Mouse (Mus musculus) hindbrain, postnatal 0 days (tissue): ENCODE measurements around the gene Rarg. TPM values are rescaled to one million over a fixed set of nuclear protein-coding genes. Genes with fewer than 3 reads are reported as not detected.

Experiments
- ATAC-seq: fragments of 200-750 bp; cut with Nextera tagmentation; 2 replicates; pipeline ENCODE4 v1.8.0; 2017; ENCODE audit warnings: mild to moderate bottlenecking, moderate TSS enrichment, moderate library complexity
- DNase-seq: peaks from one replicate; pipeline ENCODE4 v3.0.0-alpha.2; 2015; ENCODE audit warnings: low spot score
- H3K27ac ChIP-seq: fragments of 300-500 bp; sonication (generic); 2 replicates; pipeline ENCODE4 v1.5.1; 2014; ENCODE audit warnings: mild to moderate bottlenecking
- H3K27me3 ChIP-seq: fragments of 300-500 bp; sonication (generic); 2 replicates; pipeline ENCODE4 v1.6.1; 2014; ENCODE audit warnings: low read length, mixed read lengths; ENCODE audit not compliant: insufficient read depth
- H3K36me3 ChIP-seq: fragments of 300-500 bp; sonication (generic); 2 replicates; pipeline ENCODE4 v1.6.1; 2014; ENCODE audit warnings: low read length, mixed read lengths; ENCODE audit not compliant: insufficient read depth
- H3K4me1 ChIP-seq: fragments of 300-500 bp; sonication (generic); 2 replicates; pipeline ENCODE4 v1.6.1; 2014; ENCODE audit warnings: antibody characterized with exemption, low read length, mixed read lengths; ENCODE audit not compliant: insufficient read depth
- H3K4me2 ChIP-seq: fragments of 300-500 bp; sonication (generic); 2 replicates; pipeline ENCODE4 v1.6.1; 2014; ENCODE audit warnings: low read depth, mild to moderate bottlenecking, low read length, moderate library complexity, mixed read lengths
- H3K4me3 ChIP-seq: fragments of 300-500 bp; sonication (generic); 2 replicates; pipeline ENCODE4 v1.5.1; 2014; ENCODE audit warnings: low read length
- H3K9ac ChIP-seq: fragments of 300-500 bp; sonication (generic); replicated peaks from 2 replicates; pipeline ENCODE4 v1.6.1; 2014; ENCODE audit warnings: mild to moderate bottlenecking, low read length, moderate library complexity, mixed read lengths
- H3K9me3 ChIP-seq: fragments of 300-500 bp; sonication (generic); 2 replicates; pipeline ENCODE4 v1.6.1; 2016; ENCODE audit warnings: low read length, mixed read lengths
- CTCF ChIP-seq: IDR thresholded peaks from 2 replicates; pipeline ENCODE4 v1.5.1; 2016; ENCODE audit warnings: antibody characterized with exemption, control low read depth, low read depth
- WGBS: fragments of 180-500 bp; shearing (Covaris S2); extraction: QIAGEN DNeasy Blood & Tissue Kit; methylation state at CpG from one replicate; pipeline ENCODE4 v1.1.7; 2014; 5-methylcytosine and 5-hydroxymethylcytosine counted together
- polyA plus RNA-seq: library from polyadenylated mRNA; unstranded; fragments of >200 nt; fragmentation: Nextera tagmentation; extraction: Ambion mirVana; gene quantifications from 2 replicates; pipeline ENCODE4 v1.2.1, GENCODE M21; 2015
- total RNA-seq: library from RNA; depleted of rRNA; stranded (reverse); fragments of >200 nt; gene quantifications from 2 replicates; pipeline ENCODE4 v1.2.3, GENCODE M21; 2014

The Rarg gene
- total and polyA plus RNA-seq, 2 experiments from 2014 or later = 4.4 to 8.8 TPM

- H3K4me3 ChIP-seq = no peak overlapping the region
- no peak overlapping the region for H3K9ac ChIP-seq
- no peak overlapping the region for H3K4me2 ChIP-seq
- 87% methylated on average over 8 of the region's 8 CpGs for WGBS
- peaks cover 8% of the 10 kb centered on the region for H3K4me1 ChIP-seq
- TF ChIP-seq CTCF = no peak
- no peak overlapping the region for H3K27ac ChIP-seq
- H3K9me3 ChIP-seq = no peaks in the 10 kb centered on the region
- no peak for DNase-seq
- H3K27me3 ChIP-seq = no peaks in the 10 kb centered on the region
- ATAC-seq = no peak
- H3K36me3 ChIP-seq = peaks cover 14% of the 10 kb centered on the region
These were observed 25.4 kb upstream of the Rarg start for GRCm38 (mm10) chr15:102282463-102283292.

GRCm38 (mm10) chr15:102280623-102281022, 23.3 kb upstream of the Rarg start:
- Histone ChIP-seq H3K4me1 (peaks cover 8% of the 10 kb centered on the region), H3K4me2 (peak overlapping the region; percentile 84), H3K36me3 (peaks cover 14% of the 10 kb centered on the region), H3K4me3 (no peak overlapping the region), H3K9ac (no peak overlapping the region), H3K27me3 (no peaks in the 10 kb centered on the region), H3K9me3 (no peaks in the 10 kb centered on the region), H3K27ac (no peak overlapping the region)
- 95% methylated on average over 19 of the region's 19 CpGs for WGBS
- ATAC-seq (no peak), DNase-seq (no peak)
- no peak for TF ChIP-seq CTCF

- H3K4me1 ChIP-seq = peaks cover 8% of the 10 kb centered on the region
- TF ChIP-seq CTCF = no peak
- H3K9ac ChIP-seq = peak overlapping the region; percentile 65
- peak overlapping the region; percentile 87 for H3K4me3 ChIP-seq
- H3K4me2 ChIP-seq = peak overlapping the region; percentile 84
- DNase-seq = no peak
- H3K27me3 ChIP-seq = no peaks in the 10 kb centered on the region
- H3K36me3 ChIP-seq = peaks cover 14% of the 10 kb centered on the region
- 31% methylated on average over 13 of the region's 13 CpGs for WGBS
- ATAC-seq = peak; percentile 41
- H3K9me3 ChIP-seq = no peaks in the 10 kb centered on the region
- H3K27ac ChIP-seq = peak overlapping the region; percentile 83
These were observed 22.6 kb upstream of the Rarg start for GRCm38 (mm10) chr15:102279783-102280520.

- peak within 1 kb of the TSS; percentile 87 for H3K4me3 ChIP-seq
- peaks cover 14% of the 10 kb centered on the region for H3K36me3 ChIP-seq
- H3K9ac ChIP-seq = peak within 1 kb of the TSS; percentile 65
- peak; percentile 95 for DNase-seq
- WGBS = under 1% methylated on average over 65 of the region's 65 CpGs
- peak within 1 kb of the TSS; percentile 83 for H3K27ac ChIP-seq
- peak within 1 kb of the TSS; percentile 84 for H3K4me2 ChIP-seq
- no peaks in the 10 kb centered on the region for H3K9me3 ChIP-seq
- ATAC-seq = peak; percentile 96
- H3K4me1 ChIP-seq = peaks cover 8% of the 10 kb centered on the region
- no peaks in the 10 kb centered on the region for H3K27me3 ChIP-seq
- peak; percentile 49 for TF ChIP-seq CTCF
These were observed 21.9 kb upstream of the Rarg start, which contains the start of gene Mfsd5 for GRCm38 (mm10) chr15:102279092-102279782. Gene Mfsd5 (plus strand): TSS chr15:102279454.

GRCm38 (mm10) chr15:102278726-102279091, 21.4 kb upstream of the Rarg start:
- H3K9ac ChIP-seq = peak overlapping the region; percentile 65
- DNase-seq (no peak), ATAC-seq (no peak)
- H3K4me1 ChIP-seq = peaks cover 8% of the 10 kb centered on the region
- H3K36me3 ChIP-seq = peaks cover 14% of the 10 kb centered on the region
- no peaks in the 10 kb centered on the region for H3K27me3 ChIP-seq
- H3K4me3 ChIP-seq = peak overlapping the region; percentile 87
- no peak for TF ChIP-seq CTCF
- no peaks in the 10 kb centered on the region for H3K9me3 ChIP-seq
- H3K27ac ChIP-seq = peak overlapping the region; percentile 83; the same call in 1 of the 2 replicates
- WGBS = 27% methylated on average over 7 of the region's 7 CpGs
- H3K4me2 ChIP-seq = peak overlapping the region; percentile 84

GRCm38 (mm10) chr15:102273982-102274716, 16.8 kb upstream of the Rarg start:
- no peak overlapping the region for H3K4me3 ChIP-seq
- H3K9ac ChIP-seq = no peak overlapping the region
- no peak overlapping the region for H3K27ac ChIP-seq
- TF ChIP-seq CTCF = no peak
- ATAC-seq = no peak
- H3K4me2 ChIP-seq = no peak overlapping the region
- H3K27me3 ChIP-seq = peaks cover 7% of the 10 kb centered on the region; the same call in 1 of the 2 replicates
- whole genome bisulfite sequencing = 71% methylated on average over 6 of the region's 6 CpGs
- no peaks in the 10 kb centered on the region for H3K4me1 ChIP-seq
- no peaks in the 10 kb centered on the region for H3K9me3 ChIP-seq
- no peak for DNase-seq
- no peaks in the 10 kb centered on the region for H3K36me3 ChIP-seq
